Mouse (Mus musculus) heart, postnatal 0 days (tissue): ENCODE results near the gene Gm28308. TPM values are rescaled to one million over a fixed set of nuclear protein-coding genes. Genes with fewer than 3 reads are reported as not detected.

Source experiments
- ATAC-seq: fragments of 200-750 bp; cut with Nextera tagmentation; 2 replicates; pipeline ENCODE4 v1.8.0; 2017; ENCODE audit warnings: low read depth, moderate number of reproducible peaks, moderate library complexity; ENCODE audit not compliant: insufficient read depth
- DNase-seq: peaks from one replicate; pipeline ENCODE4 v3.0.0-alpha.2; 2016; ENCODE audit warnings: low spot score
- H3K27ac ChIP-seq: fragments of 300-500 bp; sonication (generic); 2 replicates; pipeline ENCODE4 v1.5.1; 2014; ENCODE audit warnings: low read depth, mild to moderate bottlenecking
- H3K27me3 ChIP-seq: fragments of 300-500 bp; sonication (generic); 2 replicates; pipeline ENCODE4 v1.6.1; 2014; ENCODE audit warnings: low read length, mixed read lengths; ENCODE audit not compliant: control insufficient read depth, insufficient read depth
- H3K36me3 ChIP-seq: fragments of 300-500 bp; sonication (generic); replicated peaks from 2 replicates; pipeline ENCODE4 v1.6.1; 2014; ENCODE audit warnings: low read length, mixed read lengths; ENCODE audit not compliant: control insufficient read depth, insufficient read depth
- H3K4me1 ChIP-seq: fragments of 300-500 bp; sonication (generic); 2 replicates; pipeline ENCODE4 v1.6.1; 2014; ENCODE audit warnings: antibody characterized with exemption; ENCODE audit not compliant: control insufficient read depth, insufficient read depth
- H3K4me2 ChIP-seq: fragments of 300-500 bp; sonication (generic); 2 replicates; pipeline ENCODE4 v1.6.1; 2014; ENCODE audit warnings: low read depth, mild to moderate bottlenecking, low read length, moderate library complexity
- H3K4me3 ChIP-seq: fragments of 300-500 bp; sonication (generic); 2 replicates; pipeline ENCODE4 v1.5.1; 2014; ENCODE audit warnings: low read depth, low read length
- H3K9ac ChIP-seq: fragments of 300-500 bp; sonication (generic); replicated peaks from 2 replicates; pipeline ENCODE4 v1.6.1; 2014; ENCODE audit warnings: low read depth, low read length, mixed read lengths
- H3K9me3 ChIP-seq: fragments of 300-500 bp; sonication (generic); replicated peaks from 2 replicates; pipeline ENCODE4 v1.6.1; 2016; ENCODE audit warnings: low read length; ENCODE audit not compliant: control insufficient read depth
- CTCF ChIP-seq: IDR thresholded peaks from 2 replicates; pipeline ENCODE4 v1.5.1; 2016; ENCODE audit warnings: antibody characterized with exemption, control low read depth, low read depth
- EP300 ChIP-seq: IDR thresholded peaks from 2 replicates; pipeline ENCODE4 v1.6.1; 2016; ENCODE audit warnings: antibody characterized with exemption, low read depth
- WGBS: fragments of 180-500 bp; shearing (Covaris S2); extraction: QIAGEN DNeasy Blood & Tissue Kit; methylation state at CpG from one replicate; pipeline ENCODE4 v1.1.7; 2014; 5-methylcytosine and 5-hydroxymethylcytosine counted together
- polyA plus RNA-seq: library from polyadenylated mRNA; unstranded; fragments of >200 nt; fragmentation: Nextera tagmentation; extraction: Ambion mirVana; gene quantifications from 2 replicates; pipeline ENCODE4 v1.2.1, GENCODE M21; 2015
- total RNA-seq: library from RNA; depleted of rRNA; stranded (reverse); fragments of >200 nt; gene quantifications from 2 replicates; pipeline ENCODE4 v1.2.3, GENCODE M21; 2014; ENCODE audit warnings: low replicate concordance

Gm28308 gene
- total and polyA plus RNA-seq, 2 experiments from 2014 or later = not detected

DNA sequence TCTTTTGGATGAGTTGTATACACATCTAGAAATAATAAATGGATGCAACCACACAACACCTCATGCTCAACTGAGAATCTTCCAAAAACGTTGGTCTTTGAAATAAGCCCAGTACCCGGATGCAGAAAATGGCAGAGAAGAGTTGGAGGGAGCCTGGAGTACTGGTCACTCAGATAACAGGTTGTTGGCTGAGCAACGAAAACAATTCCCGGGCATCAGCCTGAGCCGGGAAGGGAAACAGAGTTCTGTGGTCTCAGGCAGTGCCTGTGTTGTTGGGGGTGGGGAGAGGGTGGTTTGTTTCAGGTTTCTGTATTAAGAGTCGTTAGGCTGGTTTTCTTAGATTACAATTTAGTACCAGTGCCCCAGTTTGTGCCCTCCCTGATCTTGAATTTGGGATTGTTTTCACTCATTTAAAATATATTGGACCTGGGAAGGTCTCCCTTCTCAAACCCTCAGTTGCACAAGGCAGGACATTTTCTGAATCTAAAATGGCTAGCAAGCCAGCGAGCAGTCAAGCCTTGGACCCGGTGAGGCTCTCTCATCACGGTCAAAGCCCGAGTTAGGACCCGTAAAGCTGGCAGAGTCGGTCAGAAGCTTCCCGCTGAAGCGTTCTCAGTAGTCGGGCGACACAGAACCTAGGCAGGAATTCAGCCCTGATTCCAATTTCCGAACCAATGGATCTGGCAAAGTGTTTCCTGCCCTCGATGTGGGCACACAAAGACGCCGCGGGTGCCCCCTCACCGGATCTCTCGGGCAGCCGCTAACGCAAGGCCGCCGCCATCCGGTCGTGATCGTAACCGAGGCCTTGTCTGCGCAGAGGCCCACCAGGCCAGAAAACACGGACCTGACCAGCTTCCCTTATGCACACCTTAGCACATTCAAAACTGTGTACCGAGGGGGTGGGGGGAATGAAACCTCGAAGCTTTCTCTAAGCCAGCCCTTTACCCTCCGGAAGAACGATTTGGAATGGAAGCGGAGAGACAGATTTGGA lies 15.6 kb upstream of the Gm28308 start:
- no peaks in the 10 kb centered on the region for H3K36me3 ChIP-seq
- H3K9me3 ChIP-seq = no peaks in the 10 kb centered on the region
- no peak overlapping the region for H3K27ac ChIP-seq
- TF ChIP-seq CTCF = no peak
- no peak for TF ChIP-seq EP300
- WGBS = 3% methylated on average over 38 of the region's 38 CpGs
- ATAC-seq = no peak
- H3K27me3 ChIP-seq = peaks cover 98% of the 10 kb centered on the region
- DNase-seq = no peak
- H3K4me1 ChIP-seq = no peaks in the 10 kb centered on the region
- no peak overlapping the region for H3K4me2 ChIP-seq
- H3K9ac ChIP-seq = no peak overlapping the region
- peak overlapping the region; percentile 15 for H3K4me3 ChIP-seq

GRCm38 (mm10) chr6:52227470-52228222 lies 14.5 kb upstream of the Gm28308 start:
- peaks cover 98% of the 10 kb centered on the region for H3K27me3 ChIP-seq
- WGBS = 9% methylated on average over 11 of the region's 11 CpGs

GRCm38 (mm10) chr6:52226569-52227257 lies 13.6 kb upstream of the Gm28308 start:
- Histone ChIP-seq H3K36me3 (no peaks in the 10 kb centered on the region), H3K4me3 (no peak overlapping the region), H3K4me1 (no peaks in the 10 kb centered on the region), H3K9me3 (no peaks in the 10 kb centered on the region), H3K27me3 (peaks cover 98% of the 10 kb centered on the region), H3K9ac (no peak overlapping the region), H3K27ac (no peak overlapping the region), H3K4me2 (no peak overlapping the region)
- TF ChIP-seq EP300 (no peak), CTCF (no peak)
- ATAC-seq = no peak
- DNase-seq = no peak
- 8% methylated on average over 26 of the region's 26 CpGs for WGBS

More at GRCm38 (mm10) chr6:52227470-52228222, 14.5 kb upstream of the Gm28308 start:
- ATAC-seq (no peak), DNase-seq (no peak)
- H3K4me1 ChIP-seq = no peaks in the 10 kb centered on the region
- H3K27ac ChIP-seq = no peak overlapping the region
- H3K9ac ChIP-seq = no peak overlapping the region
- no peaks in the 10 kb centered on the region for H3K9me3 ChIP-seq
- H3K4me2 ChIP-seq = no peak overlapping the region
- no peaks in the 10 kb centered on the region for H3K36me3 ChIP-seq
- no peak overlapping the region for H3K4me3 ChIP-seq
- TF ChIP-seq CTCF = no peak
- TF ChIP-seq EP300 = no peak

GRCm38 (mm10) chr6:52225612-52226568 lies 12.8 kb upstream of the Gm28308 start:
- Histone ChIP-seq H3K4me2 (peak overlapping the region; percentile 2; the same call in 1 of the 2 replicates), H3K36me3 (no peaks in the 10 kb centered on the region), H3K4me3 (peak overlapping the region; percentile 26; the same call in 1 of the 2 replicates), H3K9ac (no peak overlapping the region), H3K4me1 (no peaks in the 10 kb centered on the region), H3K27ac (no peak overlapping the region), H3K27me3 (peaks cover 98% of the 10 kb centered on the region), H3K9me3 (no peaks in the 10 kb centered on the region)
- DNase-seq (no peak), ATAC-seq (no peak; the same call in 1 of the 2 replicates)
- WGBS = 4% methylated on average over 69 of the region's 69 CpGs
- TF ChIP-seq CTCF = no peak
- TF ChIP-seq EP300 = no peak
